Mouse (Mus musculus): Measurements from ENCODE around the gene Phf14. TPM values are rescaled to one million over a fixed set of nuclear protein-coding genes. Genes with fewer than 3 reads are reported as not detected.

The Phf14 gene
- polyA plus RNA-seq, 1 experiment from 2014 or later, result 106 TPM

DNA sequence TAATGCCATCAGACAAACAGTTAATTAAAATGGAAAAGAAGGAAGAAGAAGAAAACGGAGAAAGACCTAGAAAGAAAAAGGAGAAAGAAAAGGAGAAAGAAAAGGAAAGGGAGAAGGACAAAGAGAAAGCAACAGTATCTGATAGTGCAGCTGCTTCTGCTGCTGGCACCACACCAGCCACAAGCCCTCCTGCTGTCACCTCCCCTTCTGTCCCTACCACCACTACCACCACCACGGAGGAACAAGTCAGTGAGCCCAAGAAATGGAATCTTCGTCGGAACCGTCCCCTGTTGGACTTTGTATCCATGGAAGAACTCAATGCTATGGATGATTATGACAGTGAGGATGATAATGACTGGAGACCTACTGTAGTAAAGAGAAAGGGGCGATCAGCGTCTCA lies 25.8 kb downstream of the Phf14 start:
- ATAC-seq (ENCODE audit: insufficient number of reproducible peaks, insufficient read depth, low FRiP score, low read depth), result no peak
- Histone ChIP-seq H3K27me3 (ENCODE audit: control insufficient read depth, insufficient read depth, low read length) (no peaks in the 10 kb centered on the region), H3K27ac (ENCODE audit: low read length) (no peak overlapping the region), H3K9ac (replicated peaks; ENCODE audit: low read depth, low read length) (no peak overlapping the region), H3K4me2 (replicated peaks; ENCODE audit: low read depth, low read length) (no peak overlapping the region), H3K4me1 (ENCODE audit: control insufficient read depth, insufficient read depth, low read length) (no peaks in the 10 kb centered on the region), H3K4me3 (ENCODE audit: low read depth, low read length) (no peak overlapping the region), H3K9me3 (ENCODE audit: control insufficient read depth, low read depth, low read length) (no peaks in the 10 kb centered on the region), H3K36me3 (ENCODE audit: control insufficient read depth, insufficient read depth, low read length) (no peaks in the 10 kb centered on the region)
- 97% methylated on average over 7 of the region's 7 CpGs for WGBS

DNA sequence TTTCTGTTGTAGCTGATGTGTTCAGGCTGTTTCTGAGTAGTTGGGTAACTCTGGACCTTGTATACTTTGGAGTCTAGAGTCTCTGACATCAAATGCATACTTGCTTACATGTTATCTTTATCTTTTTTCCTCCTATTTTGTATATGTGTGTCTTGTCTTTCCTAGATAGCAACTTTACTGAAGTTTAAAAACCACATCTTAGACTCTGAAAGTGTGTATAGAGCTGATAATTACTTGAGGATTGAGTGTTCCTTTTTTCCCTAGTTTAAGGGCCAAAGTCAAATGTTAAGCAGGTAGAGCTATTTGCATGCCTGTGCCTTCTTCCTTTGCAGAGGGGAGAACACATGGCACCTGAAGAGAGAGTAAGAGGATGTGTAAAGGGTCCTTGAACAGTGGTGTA lies 33.3 kb downstream of the Phf14 start:
- Histone ChIP-seq H3K27me3 (ENCODE audit: control insufficient read depth, insufficient read depth, low read length) (no peaks in the 10 kb centered on the region), H3K36me3 (ENCODE audit: control insufficient read depth, insufficient read depth, low read length) (peaks cover 24% of the 10 kb centered on the region), H3K9me3 (ENCODE audit: control insufficient read depth, low read depth, low read length) (no peaks in the 10 kb centered on the region), H3K4me1 (ENCODE audit: control insufficient read depth, insufficient read depth, low read length) (no peaks in the 10 kb centered on the region), H3K27ac (ENCODE audit: low read length) (no peak overlapping the region), H3K4me2 (replicated peaks; ENCODE audit: low read depth, low read length) (no peak overlapping the region), H3K4me3 (ENCODE audit: low read depth, low read length) (no peak overlapping the region), H3K9ac (replicated peaks; ENCODE audit: low read depth, low read length) (no peak overlapping the region)
- no peak for ATAC-seq (ENCODE audit: insufficient number of reproducible peaks, insufficient read depth, low FRiP score, low read depth)

DNA sequence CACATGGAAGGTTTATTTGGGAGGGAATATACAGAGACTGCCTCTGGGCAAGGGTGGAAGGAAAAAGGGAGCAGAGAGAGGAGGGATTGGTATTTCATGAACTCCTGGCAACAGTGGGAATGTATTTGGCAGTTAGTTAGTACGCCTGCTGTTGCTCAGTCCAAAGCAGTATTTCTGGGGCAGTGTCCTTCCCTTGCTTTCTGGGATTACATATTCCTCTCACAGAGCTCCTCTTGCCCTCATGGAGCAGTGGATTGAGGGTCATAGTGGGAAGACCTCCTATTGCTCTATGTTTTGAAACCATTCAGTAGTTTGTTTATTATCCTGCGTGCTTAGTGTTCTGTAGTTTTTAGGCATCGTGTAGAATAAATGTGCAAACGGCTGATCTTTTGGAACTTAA lies 34.5 kb downstream of the Phf14 start:
- WGBS, result 93% methylated on average over 4 of the region's 4 CpGs
- no peak overlapping the region for H3K4me3 ChIP-seq (ENCODE audit: low read depth, low read length)
- ATAC-seq (ENCODE audit: insufficient number of reproducible peaks, insufficient read depth, low FRiP score, low read depth), result no peak
- no peaks in the 10 kb centered on the region for H3K9me3 ChIP-seq (ENCODE audit: control insufficient read depth, low read depth, low read length)
- no peak overlapping the region for H3K4me2 ChIP-seq (replicated peaks; ENCODE audit: low read depth, low read length)
- H3K4me1 ChIP-seq (ENCODE audit: control insufficient read depth, insufficient read depth, low read length), result no peaks in the 10 kb centered on the region
- H3K36me3 ChIP-seq (ENCODE audit: control insufficient read depth, insufficient read depth, low read length), result peaks cover 24% of the 10 kb centered on the region
- no peak overlapping the region for H3K9ac ChIP-seq (replicated peaks; ENCODE audit: low read depth, low read length)
- H3K27me3 ChIP-seq (ENCODE audit: control insufficient read depth, insufficient read depth, low read length), result no peaks in the 10 kb centered on the region
- no peak overlapping the region for H3K27ac ChIP-seq (ENCODE audit: low read length)

DNA sequence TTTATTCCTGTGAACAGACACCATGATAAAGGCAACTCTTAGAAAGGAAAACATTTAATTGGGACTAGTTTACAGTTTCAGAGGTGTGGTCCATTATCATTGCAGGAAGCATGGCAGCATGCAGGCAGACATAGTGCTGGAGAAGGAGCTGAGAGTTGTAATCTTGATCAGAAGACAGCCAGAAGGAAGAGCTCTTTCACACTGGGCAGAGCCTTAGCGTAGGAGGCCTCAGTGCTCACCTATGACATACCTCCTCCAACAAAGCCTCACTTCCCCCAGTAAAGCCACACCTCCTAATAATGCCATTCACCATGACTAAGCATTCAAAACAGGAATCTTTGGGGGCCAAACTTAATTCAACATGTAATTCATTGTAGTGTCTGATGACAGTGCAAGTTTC lies 40.5 kb downstream of the Phf14 start:
- 96% methylated on average over 1 of the region's 1 CpGs for WGBS

GRCm38 (mm10) chr6:11960172-11960571 lies 52.6 kb downstream of the Phf14 start:
- Histone ChIP-seq H3K4me2 (replicated peaks; ENCODE audit: low read depth, low read length) (no peak overlapping the region), H3K27ac (ENCODE audit: low read length) (no peak overlapping the region), H3K4me3 (ENCODE audit: low read depth, low read length) (no peak overlapping the region), H3K36me3 (ENCODE audit: control insufficient read depth, insufficient read depth, low read length) (peaks cover 4% of the 10 kb centered on the region; the same call in 1 of the 2 replicates), H3K9me3 (ENCODE audit: control insufficient read depth, low read depth, low read length) (0 out of 2 replicates have a peak, but pooled peaks cover 3% of the 10 kb centered on the region), H3K9ac (replicated peaks; ENCODE audit: low read depth, low read length) (no peak overlapping the region), H3K4me1 (ENCODE audit: control insufficient read depth, insufficient read depth, low read length) (no peaks in the 10 kb centered on the region), H3K27me3 (ENCODE audit: control insufficient read depth, insufficient read depth, low read length) (no peaks in the 10 kb centered on the region)
- no peak for ATAC-seq (ENCODE audit: insufficient number of reproducible peaks, insufficient read depth, low FRiP score, low read depth)
- WGBS, result 84% methylated on average over 7 of the region's 7 CpGs

More for the DNA sequence above, 40.5 kb downstream of the Phf14 start:
- no peaks in the 10 kb centered on the region for H3K9me3 ChIP-seq (ENCODE audit: control insufficient read depth, low read depth, low read length)
- no peaks in the 10 kb centered on the region for H3K4me1 ChIP-seq (ENCODE audit: control insufficient read depth, insufficient read depth, low read length)
- no peak for ATAC-seq (ENCODE audit: insufficient number of reproducible peaks, insufficient read depth, low FRiP score, low read depth)
- H3K36me3 ChIP-seq (ENCODE audit: control insufficient read depth, insufficient read depth, low read length), result peaks cover 13% of the 10 kb centered on the region
- no peak overlapping the region for H3K27ac ChIP-seq (ENCODE audit: low read length)
- no peak overlapping the region for H3K4me2 ChIP-seq (replicated peaks; ENCODE audit: low read depth, low read length)
- H3K9ac ChIP-seq (replicated peaks; ENCODE audit: low read depth, low read length), result no peak overlapping the region
- no peak overlapping the region for H3K4me3 ChIP-seq (ENCODE audit: low read depth, low read length)
- H3K27me3 ChIP-seq (ENCODE audit: control insufficient read depth, insufficient read depth, low read length), result no peaks in the 10 kb centered on the region

DNA sequence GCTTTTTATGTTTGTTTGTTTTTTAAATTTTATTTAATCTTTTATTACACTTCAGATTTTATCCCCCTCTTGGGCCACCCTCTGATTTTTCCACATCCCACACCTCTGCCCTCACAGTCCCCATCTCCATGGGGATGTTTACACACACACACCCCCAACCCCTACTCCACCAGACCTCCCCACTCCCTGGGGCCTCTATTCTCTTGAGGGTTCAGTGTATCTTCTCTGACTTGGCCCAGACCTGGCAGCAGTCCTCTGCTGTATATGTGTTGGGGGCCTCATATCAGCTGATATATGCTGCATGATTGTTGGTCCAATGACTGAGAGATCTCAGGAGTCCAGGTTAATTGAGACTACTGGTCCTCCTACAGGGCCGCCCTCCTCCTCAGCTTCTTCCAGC lies 86.2 kb downstream of the Phf14 start:
- Histone ChIP-seq H3K36me3 (ENCODE audit: control insufficient read depth, insufficient read depth, low read length) (peaks cover 18% of the 10 kb centered on the region), H3K9ac (replicated peaks; ENCODE audit: low read depth, low read length) (no peak overlapping the region)
- WGBS, result 100% methylated on average over 1 of the region's 1 CpGs

GRCm38 (mm10) chr6:11998576-11998975 lies 91.0 kb downstream of the Phf14 start:
- H3K36me3 ChIP-seq (ENCODE audit: control insufficient read depth, insufficient read depth, low read length), result peaks cover 22% of the 10 kb centered on the region
- H3K9ac ChIP-seq (replicated peaks; ENCODE audit: low read depth, low read length), result no peak overlapping the region
- H3K4me2 ChIP-seq (replicated peaks; ENCODE audit: low read depth, low read length), result no peak overlapping the region
- no peaks in the 10 kb centered on the region for H3K27me3 ChIP-seq (ENCODE audit: control insufficient read depth, insufficient read depth, low read length)
- H3K27ac ChIP-seq (ENCODE audit: low read length), result no peak overlapping the region
- 76% methylated on average over 4 of the region's 4 CpGs for WGBS
- no peaks in the 10 kb centered on the region for H3K9me3 ChIP-seq (ENCODE audit: control insufficient read depth, low read depth, low read length)
- no peak for ATAC-seq (ENCODE audit: insufficient number of reproducible peaks, insufficient read depth, low FRiP score, low read depth)
- H3K4me3 ChIP-seq (ENCODE audit: low read depth, low read length), result no peak overlapping the region
- H3K4me1 ChIP-seq (ENCODE audit: control insufficient read depth, insufficient read depth, low read length), result no peaks in the 10 kb centered on the region

More for the DNA sequence above, 86.2 kb downstream of the Phf14 start:
- no peak overlapping the region for H3K4me2 ChIP-seq (replicated peaks; ENCODE audit: low read depth, low read length)
- no peaks in the 10 kb centered on the region for H3K27me3 ChIP-seq (ENCODE audit: control insufficient read depth, insufficient read depth, low read length)
- ATAC-seq (ENCODE audit: insufficient number of reproducible peaks, insufficient read depth, low FRiP score, low read depth), result no peak
- no peak overlapping the region for H3K27ac ChIP-seq (ENCODE audit: low read length)
- no peak overlapping the region for H3K4me3 ChIP-seq (ENCODE audit: low read depth, low read length)
- no peaks in the 10 kb centered on the region for H3K9me3 ChIP-seq (ENCODE audit: control insufficient read depth, low read depth, low read length)
- no peaks in the 10 kb centered on the region for H3K4me1 ChIP-seq (ENCODE audit: control insufficient read depth, insufficient read depth, low read length)

GRCm38 (mm10) chr6:11999506-11999905 lies 91.9 kb downstream of the Phf14 start:
- Histone ChIP-seq H3K4me1 (ENCODE audit: control insufficient read depth, insufficient read depth, low read length) (no peaks in the 10 kb centered on the region), H3K4me3 (ENCODE audit: low read depth, low read length) (no peak overlapping the region), H3K9ac (replicated peaks; ENCODE audit: low read depth, low read length) (no peak overlapping the region), H3K27me3 (ENCODE audit: control insufficient read depth, insufficient read depth, low read length) (no peaks in the 10 kb centered on the region), H3K4me2 (replicated peaks; ENCODE audit: low read depth, low read length) (no peak overlapping the region), H3K9me3 (ENCODE audit: control insufficient read depth, low read depth, low read length) (no peaks in the 10 kb centered on the region), H3K36me3 (ENCODE audit: control insufficient read depth, insufficient read depth, low read length) (peaks cover 22% of the 10 kb centered on the region), H3K27ac (ENCODE audit: low read length) (no peak overlapping the region)
- 84% methylated on average over 1 of the region's 1 CpGs for WGBS
- ATAC-seq (ENCODE audit: insufficient number of reproducible peaks, insufficient read depth, low FRiP score, low read depth), result no peak

DNA sequence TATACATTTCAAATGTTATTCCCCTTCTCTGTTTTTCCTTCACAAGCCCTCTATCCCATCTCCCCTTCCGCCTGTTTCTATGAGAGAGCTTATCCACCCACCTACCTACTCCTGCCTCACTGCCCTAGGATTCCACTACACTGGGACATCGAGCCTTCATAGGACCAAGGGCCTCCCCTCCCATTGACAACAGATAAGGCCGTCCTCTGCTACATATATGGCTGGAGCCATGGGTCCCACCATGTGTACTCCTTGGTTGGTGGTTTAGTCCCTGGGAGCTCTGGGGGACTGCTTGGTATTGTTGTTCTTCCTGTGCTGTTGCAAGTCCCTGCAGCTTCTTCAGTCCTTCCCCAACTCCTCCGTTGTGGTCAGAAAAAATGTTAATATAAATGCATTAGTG lies 97.8 kb downstream of the Phf14 start:
- no peak for ATAC-seq (ENCODE audit: insufficient number of reproducible peaks, insufficient read depth, low FRiP score, low read depth)
- Histone ChIP-seq H3K36me3 (ENCODE audit: control insufficient read depth, insufficient read depth, low read length) (peaks cover 11% of the 10 kb centered on the region; the same call in 1 of the 2 replicates), H3K4me3 (ENCODE audit: low read depth, low read length) (no peak overlapping the region), H3K4me1 (ENCODE audit: control insufficient read depth, insufficient read depth, low read length) (no peaks in the 10 kb centered on the region), H3K9me3 (ENCODE audit: control insufficient read depth, low read depth, low read length) (no peaks in the 10 kb centered on the region), H3K9ac (replicated peaks; ENCODE audit: low read depth, low read length) (no peak overlapping the region), H3K4me2 (replicated peaks; ENCODE audit: low read depth, low read length) (no peak overlapping the region), H3K27me3 (ENCODE audit: control insufficient read depth, insufficient read depth, low read length) (no peaks in the 10 kb centered on the region), H3K27ac (ENCODE audit: low read length) (no peak overlapping the region)
- WGBS, result 90% methylated on average over 4 of the region's 4 CpGs

Measured in stomach, embryonic 14.5 days (tissue).